Mouse (Mus musculus) CD4-positive, CD25-positive, alpha-beta regulatory T cell, adult 2 months (primary cell): ENCODE measurements at regions not wholly inside any gene's neighbourhood (a gene's known extent, or its start where the extent isn't known, plus 50 kb on each side); places are given as distances from the start of the nearest gene placed in this dataset.

Experiments used
- DNase-seq: peaks from one replicate; pipeline ENCODE4 v3.0.0-alpha.2; 2012; ENCODE audit warnings: low read depth, low spot score

GRCm38 (mm10) chr4:114353058-114353457, 53.5 kb upstream of the Trabd2b start:
- DNase-seq, result no peak
